Mouse (Mus musculus) erythroblast, embryonic 14.5 days (primary cell): Measurements from ENCODE around the gene Kcne2. TPM values are rescaled to one million over a fixed set of nuclear protein-coding genes. Genes with fewer than 3 reads are reported as not detected.

Experiments
- H3K27me3 ChIP-seq: 2 replicates; pipeline ENCODE4 v1.6.1; 2012; ENCODE audit warnings: inconsistent platforms; ENCODE audit not compliant: control insufficient read depth
- H3K36me3 ChIP-seq: 2 replicates; pipeline ENCODE4 v1.6.1; 2012; ENCODE audit warnings: mild to moderate bottlenecking, inconsistent platforms; ENCODE audit not compliant: control insufficient read depth
- H3K4me1 ChIP-seq: 2 replicates; pipeline ENCODE4 v1.6.1; 2012; ENCODE audit warnings: inconsistent platforms; ENCODE audit not compliant: control insufficient read depth
- H3K4me3 ChIP-seq: replicated peaks from 2 replicates; pipeline ENCODE3; 2012; ENCODE audit warnings: moderate library complexity, mild to moderate bottlenecking, inconsistent platforms
- H3K9me3 ChIP-seq: 2 replicates; pipeline ENCODE4 v1.6.1; 2012; ENCODE audit warnings: low read length, inconsistent platforms, mixed read lengths; ENCODE audit not compliant: control insufficient read depth
- GATA1 ChIP-seq: IDR thresholded peaks from 2 replicates; pipeline ENCODE4 v1.6.1; 2012; ENCODE audit warnings: low read length, inconsistent platforms, mixed read lengths
- TAL1 ChIP-seq: IDR thresholded peaks from 3 replicates; pipeline ENCODE4 v1.6.1; 2012; ENCODE audit warnings: low read length, inconsistent platforms, mixed read lengths
- polyA plus RNA-seq: library from polyadenylated mRNA; stranded (reverse); fragments of >175 nt; gene quantifications from 2 replicates; pipeline ENCODE4 v1.2.3, GENCODE M21; 2012

Kcne2 gene
- polyA plus RNA-seq, 1 experiment = not detected

DNA sequence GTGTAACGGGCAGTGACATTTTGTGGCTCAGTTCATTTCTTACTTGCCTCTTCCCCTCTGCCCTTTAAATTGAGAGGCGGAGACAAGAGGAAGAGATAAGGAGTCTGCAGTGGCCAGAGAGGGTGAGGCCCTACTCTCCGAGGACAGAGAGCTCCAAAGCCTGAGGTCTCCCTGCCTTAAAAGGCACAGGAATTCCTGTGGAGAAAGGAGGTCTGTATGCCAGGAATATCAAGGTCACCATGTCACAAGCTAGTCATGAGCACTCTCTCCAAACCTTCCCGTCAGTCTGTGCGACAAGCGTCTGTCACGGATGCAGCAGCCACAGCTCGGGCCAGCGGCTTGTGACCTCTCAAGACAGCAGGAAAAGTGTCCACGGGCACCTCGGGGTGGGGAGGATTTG, 53.0 kb downstream of the Kcne2 start:
- peaks cover 37% of the 10 kb centered on the region for H3K4me1 ChIP-seq
- no peak overlapping the region for H3K4me3 ChIP-seq
- TF ChIP-seq TAL1 (no peak), GATA1 (no peak)
- H3K36me3 ChIP-seq = no peaks in the 10 kb centered on the region
- no peaks in the 10 kb centered on the region for H3K9me3 ChIP-seq
- H3K27me3 ChIP-seq = no peaks in the 10 kb centered on the region

DNA sequence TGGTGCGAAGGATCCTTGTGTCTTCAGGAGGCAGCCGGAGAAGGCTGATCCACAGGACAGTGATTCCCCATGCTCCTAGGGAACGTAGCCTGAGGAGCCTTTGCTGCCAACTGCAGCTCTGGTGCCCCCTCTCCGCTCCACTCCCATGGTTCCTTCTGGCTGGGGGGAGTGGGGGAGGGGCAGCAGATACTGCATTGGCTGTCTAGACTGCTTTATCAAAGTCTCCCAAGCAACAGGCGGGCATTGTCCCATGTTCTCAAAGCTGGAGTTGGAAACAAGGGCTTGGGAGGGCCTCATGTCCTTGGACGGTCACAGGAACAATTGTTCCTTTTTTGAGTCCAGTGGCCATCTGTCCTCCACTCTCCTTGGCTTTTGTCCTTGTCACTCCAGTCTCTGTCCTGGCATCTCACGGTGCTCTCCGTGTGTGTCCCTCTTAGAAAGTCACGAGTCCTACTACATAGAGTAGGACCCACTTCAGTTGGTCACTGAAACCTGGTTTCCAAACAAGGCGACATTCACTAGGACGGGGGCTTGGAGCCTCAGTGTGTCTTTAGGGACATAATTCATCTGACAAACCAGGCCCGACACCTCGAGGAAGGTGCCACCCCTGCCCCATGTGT, 54.2 kb downstream of the Kcne2 start:
- no peak for TF ChIP-seq TAL1
- TF ChIP-seq GATA1 = no peak
- Histone ChIP-seq H3K36me3 (no peaks in the 10 kb centered on the region), H3K9me3 (no peaks in the 10 kb centered on the region)

More for the DNA sequence above, 54.2 kb downstream of the Kcne2 start:
- no peaks in the 10 kb centered on the region for H3K27me3 ChIP-seq
- peaks cover 25% of the 10 kb centered on the region for H3K4me1 ChIP-seq
- H3K4me3 ChIP-seq = no peak overlapping the region

Other genes starting within 250 kb of the Kcne2 start
- gene Mrps6, start 234.1 kb upstream of the Kcne2 start, polyA plus RNA-seq = 0.19 TPM in 1 of 2 replicates, not detected in the other
- 0.13 TPM in 1 of 2 replicates, not detected in the other for gene Gm49711, start 234.1 kb upstream of the Kcne2 start, polyA plus RNA-seq
- gene Slc5a3, start 234.1 kb upstream of the Kcne2 start, polyA plus RNA-seq = not detected in 2 replicates
- gene Smim11, start 8.9 kb downstream of the Kcne2 start, polyA plus RNA-seq = 0.94 and 1.2 TPM in 2 replicates
- not detected in 2 replicates for gene Fam243, start 29.1 kb downstream of the Kcne2 start, polyA plus RNA-seq
- not detected in 2 replicates for gene Kcne1, start 67.1 kb downstream of the Kcne2 start, polyA plus RNA-seq
- 1.4 and 1.7 TPM in 2 replicates for gene Rcan1, start 178.5 kb downstream of the Kcne2 start, polyA plus RNA-seq
- not detected in 2 replicates for gene Clic6, start 193.3 kb downstream of the Kcne2 start, polyA plus RNA-seq